Mouse (Mus musculus) intestine, embryonic 15.5 days (tissue): Measurements from ENCODE around the gene Mxd3. TPM values are rescaled to one million over a fixed set of nuclear protein-coding genes. Genes with fewer than 3 reads are reported as not detected.

Source experiments
- ATAC-seq: fragments of 200-750 bp; cut with Nextera tagmentation; 2 replicates; pipeline ENCODE4 v1.8.0; 2017; ENCODE audit warnings: moderate TSS enrichment, moderate library complexity
- H3K27ac ChIP-seq: fragments of 300-500 bp; sonication (generic); 2 replicates; pipeline ENCODE4 v1.5.1; 2015; ENCODE audit warnings: mild to moderate bottlenecking, inconsistent platforms
- H3K27me3 ChIP-seq: fragments of 300-500 bp; sonication (generic); replicated peaks from 2 replicates; pipeline ENCODE4 v1.6.1; 2015; ENCODE audit warnings: inconsistent platforms
- H3K36me3 ChIP-seq: fragments of 300-500 bp; sonication (generic); 2 replicates; pipeline ENCODE4 v1.6.1; 2015; ENCODE audit warnings: inconsistent platforms
- H3K4me1 ChIP-seq: fragments of 300-500 bp; sonication (generic); replicated peaks from 2 replicates; pipeline ENCODE4 v1.6.1; 2015; ENCODE audit warnings: inconsistent platforms
- H3K4me2 ChIP-seq: fragments of 300-500 bp; sonication (generic); replicated peaks from 2 replicates; pipeline ENCODE4 v1.6.1; 2015; ENCODE audit warnings: mild to moderate bottlenecking, inconsistent platforms
- H3K4me3 ChIP-seq: fragments of 300-500 bp; sonication (generic); replicated peaks from 2 replicates; pipeline ENCODE4 v1.5.1; 2015; ENCODE audit warnings: inconsistent platforms
- H3K9ac ChIP-seq: fragments of 300-500 bp; sonication (generic); 2 replicates; pipeline ENCODE4 v1.6.1; 2015; ENCODE audit warnings: inconsistent platforms
- H3K9me3 ChIP-seq: fragments of 300-500 bp; sonication (generic); 2 replicates; pipeline ENCODE4 v1.6.1; 2016; ENCODE audit warnings: inconsistent platforms
- WGBS: fragments of 180-500 bp; shearing (Covaris S2); methylation state at CpG from one replicate; pipeline ENCODE4 v1.1.7; 2015; 5-methylcytosine and 5-hydroxymethylcytosine counted together
- polyA plus RNA-seq: library from polyadenylated mRNA; unstranded; fragments of >200 nt; fragmentation: Nextera tagmentation; extraction: Ambion mirVana; gene quantifications from 2 replicates; pipeline ENCODE4 v1.2.1, GENCODE M21; 2015

Mxd3 gene
- polyA plus RNA-seq, 1 experiment from 2014 or later: 22.3 TPM

GRCm38 (mm10) chr13:55361974-55362452 lies 32.4 kb upstream of the Mxd3 start:
- no peaks in the 10 kb centered on the region for H3K27me3 ChIP-seq
- H3K4me3 ChIP-seq: peak overlapping the region; percentile 96
- H3K9ac ChIP-seq: peak overlapping the region; percentile 94
- under 1% methylated on average over 32 of the region's 32 CpGs for WGBS
- peak; percentile 57 for ATAC-seq
- H3K27ac ChIP-seq: peak overlapping the region; percentile 96
- no peaks in the 10 kb centered on the region for H3K9me3 ChIP-seq
- H3K4me1 ChIP-seq: peaks cover 9% of the 10 kb centered on the region
- peak overlapping the region; percentile 71 for H3K4me2 ChIP-seq
- H3K36me3 ChIP-seq: peaks cover 16% of the 10 kb centered on the region; the same call in 1 of the 2 replicates

- Histone ChIP-seq H3K36me3 (peaks cover 20% of the 10 kb centered on the region), H3K9ac (peak overlapping the region; percentile 94), H3K27me3 (no peaks in the 10 kb centered on the region)
Measured at GRCm38 (mm10) chr13:55361145-55361544, 31.5 kb upstream of the Mxd3 start.

GRCm38 (mm10) chr13:55346745-55347144 lies 17.1 kb upstream of the Mxd3 start:
- no peak for ATAC-seq
- Histone ChIP-seq H3K36me3 (peaks cover 62% of the 10 kb centered on the region), H3K27ac (no peak overlapping the region), H3K4me1 (no peaks in the 10 kb centered on the region), H3K4me2 (no peak overlapping the region), H3K9ac (no peak overlapping the region), H3K4me3 (no peak overlapping the region), H3K27me3 (no peaks in the 10 kb centered on the region), H3K9me3 (no peaks in the 10 kb centered on the region)
- whole genome bisulfite sequencing: 78% methylated on average over 11 of the region's 11 CpGs

More at GRCm38 (mm10) chr13:55361145-55361544, 31.5 kb upstream of the Mxd3 start:
- Histone ChIP-seq H3K4me1 (peaks cover 9% of the 10 kb centered on the region), H3K4me2 (peak overlapping the region; percentile 71), H3K9me3 (no peaks in the 10 kb centered on the region), H3K27ac (no peak overlapping the region), H3K4me3 (peak overlapping the region; percentile 96)
- no peak for ATAC-seq

GRCm38 (mm10) chr13:55344286-55344685 lies 14.7 kb upstream of the Mxd3 start:
- H3K4me2 ChIP-seq: no peak overlapping the region
- no peaks in the 10 kb centered on the region for H3K9me3 ChIP-seq
- WGBS: 84% methylated on average over 7 of the region's 7 CpGs
- ATAC-seq: no peak
- no peak overlapping the region for H3K27ac ChIP-seq
- H3K4me3 ChIP-seq: no peak overlapping the region
- H3K9ac ChIP-seq: no peak overlapping the region
- H3K4me1 ChIP-seq: no peaks in the 10 kb centered on the region
- H3K36me3 ChIP-seq: peaks cover 46% of the 10 kb centered on the region
- no peaks in the 10 kb centered on the region for H3K27me3 ChIP-seq

GRCm38 (mm10) chr13:55342469-55342868 lies 12.8 kb upstream of the Mxd3 start:
- H3K4me1 ChIP-seq: peaks cover 4% of the 10 kb centered on the region; the same call in 1 of the 2 replicates
- H3K36me3 ChIP-seq: peaks cover 31% of the 10 kb centered on the region
- H3K27me3 ChIP-seq: no peaks in the 10 kb centered on the region
- no peak overlapping the region for H3K4me3 ChIP-seq
- H3K9ac ChIP-seq: no peak overlapping the region
- no peaks in the 10 kb centered on the region for H3K9me3 ChIP-seq
- H3K4me2 ChIP-seq: no peak overlapping the region
- WGBS: 31% methylated on average over 11 of the region's 11 CpGs
- H3K27ac ChIP-seq: no peak overlapping the region
- no peak for ATAC-seq

- H3K9me3 ChIP-seq: no peaks in the 10 kb centered on the region
- H3K4me3 ChIP-seq: no peak overlapping the region
- WGBS: 27% methylated on average over 2 of the region's 2 CpGs
- no peaks in the 10 kb centered on the region for H3K36me3 ChIP-seq
- H3K9ac ChIP-seq: no peak overlapping the region
- no peaks in the 10 kb centered on the region for H3K27me3 ChIP-seq
- H3K4me2 ChIP-seq: no peak overlapping the region
- ATAC-seq: peak; percentile 86
- peaks cover 4% of the 10 kb centered on the region; the same call in 1 of the 2 replicates for H3K4me1 ChIP-seq
- no peak overlapping the region for H3K27ac ChIP-seq
Measured at GRCm38 (mm10) chr13:55339259-55339658, 9.6 kb upstream of the Mxd3 start.

- Histone ChIP-seq H3K27ac (no peak overlapping the region), H3K27me3 (no peaks in the 10 kb centered on the region), H3K4me3 (no peak overlapping the region), H3K4me1 (peaks cover 4% of the 10 kb centered on the region; the same call in 1 of the 2 replicates), H3K36me3 (no peaks in the 10 kb centered on the region), H3K9me3 (no peaks in the 10 kb centered on the region), H3K4me2 (no peak overlapping the region), H3K9ac (no peak overlapping the region)
- no peak for ATAC-seq
- 67% methylated on average over 12 of the region's 12 CpGs for WGBS
Measured at GRCm38 (mm10) chr13:55338131-55339054, 8.8 kb upstream of the Mxd3 start.

GRCm38 (mm10) chr13:55337341-55337975 lies 7.8 kb upstream of the Mxd3 start:
- no peak overlapping the region for H3K9ac ChIP-seq
- H3K36me3 ChIP-seq: no peaks in the 10 kb centered on the region
- peaks cover 4% of the 10 kb centered on the region; the same call in 1 of the 2 replicates for H3K4me1 ChIP-seq
- H3K27ac ChIP-seq: no peak overlapping the region
- H3K27me3 ChIP-seq: no peaks in the 10 kb centered on the region
- H3K4me3 ChIP-seq: no peak overlapping the region
- no peak overlapping the region for H3K4me2 ChIP-seq
- WGBS: 67% methylated on average over 10 of the region's 10 CpGs
- H3K9me3 ChIP-seq: no peaks in the 10 kb centered on the region
- no peak for ATAC-seq

GRCm38 (mm10) chr13:55335701-55336100 lies 6.1 kb upstream of the Mxd3 start:
- WGBS: 87% methylated on average over 4 of the region's 4 CpGs
- Histone ChIP-seq H3K9ac (no peak overlapping the region), H3K4me1 (peaks cover 7% of the 10 kb centered on the region), H3K36me3 (no peaks in the 10 kb centered on the region), H3K27me3 (no peaks in the 10 kb centered on the region), H3K4me2 (no peak overlapping the region), H3K4me3 (no peak overlapping the region), H3K27ac (no peak overlapping the region), H3K9me3 (no peaks in the 10 kb centered on the region)
- ATAC-seq: no peak

- Histone ChIP-seq H3K4me1 (peaks cover 26% of the 10 kb centered on the region), H3K4me3 (no peak overlapping the region), H3K9me3 (no peaks in the 10 kb centered on the region), H3K27me3 (no peaks in the 10 kb centered on the region), H3K27ac (no peak overlapping the region), H3K9ac (no peak overlapping the region), H3K36me3 (no peaks in the 10 kb centered on the region), H3K4me2 (no peak overlapping the region)
- WGBS: 87% methylated on average over 3 of the region's 3 CpGs
- ATAC-seq: no peak
Measured at GRCm38 (mm10) chr13:55332331-55332730, 2.7 kb upstream of the Mxd3 start.

- Histone ChIP-seq H3K4me3 (peak overlapping the region; percentile 83), H3K27ac (peak overlapping the region; percentile 93), H3K4me1 (peaks cover 32% of the 10 kb centered on the region), H3K9me3 (no peaks in the 10 kb centered on the region), H3K27me3 (no peaks in the 10 kb centered on the region), H3K4me2 (peak overlapping the region; percentile 89), H3K9ac (peak overlapping the region; percentile 72), H3K36me3 (peaks cover 4% of the 10 kb centered on the region)
- WGBS: 53% methylated on average over 14 of the region's 14 CpGs
- ATAC-seq: peak; percentile 21; the same call in 1 of the 2 replicates
Measured at GRCm38 (mm10) chr13:55330567-55331400, 1.2 kb upstream of the Mxd3 start.
